Mouse (Mus musculus): ENCODE results near the gene Yif1a. TPM values are rescaled to one million over a fixed set of nuclear protein-coding genes. Genes with fewer than 3 reads are reported as not detected.

Gene Yif1a
- polyA plus RNA-seq, 1 experiment from 2014 or later, result 75.6 TPM

Other genes with a start within 250 kb of the Yif1a start
- 39.1 and 43.7 TPM in 2 replicates for gene Ccs, start 249.2 kb upstream of the Yif1a start, polyA plus RNA-seq (2014; fragmentation: Nextera tagmentation; extraction: Ambion mirVana)
- gene Ccdc87, start 249.2 kb upstream of the Yif1a start, polyA plus RNA-seq (2014; fragmentation: Nextera tagmentation; extraction: Ambion mirVana), result 0.33 and 0.34 TPM in 2 replicates
- 38.5 and 40.9 TPM in 2 replicates for gene Ctsf, start 233.4 kb upstream of the Yif1a start, polyA plus RNA-seq (2014; fragmentation: Nextera tagmentation; extraction: Ambion mirVana)
- 1.4 and 3.2 TPM in 2 replicates for gene Actn3, start 210.6 kb upstream of the Yif1a start, polyA plus RNA-seq (2014; fragmentation: Nextera tagmentation; extraction: Ambion mirVana)
- 14.1 and 16.3 TPM in 2 replicates for gene Zdhhc24, start 209.9 kb upstream of the Yif1a start, polyA plus RNA-seq (2014; fragmentation: Nextera tagmentation; extraction: Ambion mirVana)
- 8.1 and 11.6 TPM in 2 replicates for gene Bbs1, start 181.9 kb upstream of the Yif1a start, polyA plus RNA-seq (2014; fragmentation: Nextera tagmentation; extraction: Ambion mirVana)
- gene Dpp3, start 160.3 kb upstream of the Yif1a start, polyA plus RNA-seq (2014; fragmentation: Nextera tagmentation; extraction: Ambion mirVana), result 125 and 155 TPM in 2 replicates
- 1.7 and 3.0 TPM in 2 replicates for gene Peli3, start 145.4 kb upstream of the Yif1a start, polyA plus RNA-seq (2014; fragmentation: Nextera tagmentation; extraction: Ambion mirVana)
- 153 and 158 TPM in 2 replicates for gene Mrpl11, start 126.4 kb upstream of the Yif1a start, polyA plus RNA-seq (2014; fragmentation: Nextera tagmentation; extraction: Ambion mirVana)
- gene Npas4, start 98.2 kb upstream of the Yif1a start, polyA plus RNA-seq (2014; fragmentation: Nextera tagmentation; extraction: Ambion mirVana), result 0.06 and 0.07 TPM in 2 replicates
- gene Slc29a2, start 64.7 kb upstream of the Yif1a start, polyA plus RNA-seq (2014; fragmentation: Nextera tagmentation; extraction: Ambion mirVana), result 3.8 and 4.1 TPM in 2 replicates
- 35.4 and 45.2 TPM in 2 replicates for gene B4gat1, start 49.7 kb upstream of the Yif1a start, polyA plus RNA-seq (2014; fragmentation: Nextera tagmentation; extraction: Ambion mirVana)
- gene AC124502.3, start 49.6 kb upstream of the Yif1a start, polyA plus RNA-seq (2014; fragmentation: Nextera tagmentation; extraction: Ambion mirVana), result 0.73 and 2.3 TPM in 2 replicates
- gene Brms1, start 47.2 kb upstream of the Yif1a start, polyA plus RNA-seq (2014; fragmentation: Nextera tagmentation; extraction: Ambion mirVana), result 62.0 and 66.1 TPM in 2 replicates
- gene Rin1, start 38.1 kb upstream of the Yif1a start, polyA plus RNA-seq (2014; fragmentation: Nextera tagmentation; extraction: Ambion mirVana), result 0.80 and 1.7 TPM in 2 replicates
- 26.8 and 27.9 TPM in 2 replicates for gene Cd248, start 20.5 kb upstream of the Yif1a start, polyA plus RNA-seq (2014; fragmentation: Nextera tagmentation; extraction: Ambion mirVana)
- gene Tmem151a, start 3.0 kb upstream of the Yif1a start, polyA plus RNA-seq (2014; fragmentation: Nextera tagmentation; extraction: Ambion mirVana), result 1.6 and 1.8 TPM in 2 replicates
- 126 and 128 TPM in 2 replicates for gene Cnih2, start 10.0 kb downstream of the Yif1a start, polyA plus RNA-seq (2014; fragmentation: Nextera tagmentation; extraction: Ambion mirVana)
- 217 and 230 TPM in 2 replicates for gene Rab1b, start 18.5 kb downstream of the Yif1a start, polyA plus RNA-seq (2014; fragmentation: Nextera tagmentation; extraction: Ambion mirVana)
- gene Klc2, start 30.0 kb downstream of the Yif1a start, polyA plus RNA-seq (2014; fragmentation: Nextera tagmentation; extraction: Ambion mirVana), result 34.6 and 36.5 TPM in 2 replicates
- gene Pacs1, start 184.6 kb downstream of the Yif1a start, polyA plus RNA-seq (2014; fragmentation: Nextera tagmentation; extraction: Ambion mirVana), result 23.2 and 23.4 TPM in 2 replicates
- gene Sf3b2, start 206.9 kb downstream of the Yif1a start, polyA plus RNA-seq (2014; fragmentation: Nextera tagmentation; extraction: Ambion mirVana), result 385 and 404 TPM in 2 replicates
- gene Gal3st3, start 209.8 kb downstream of the Yif1a start, polyA plus RNA-seq (2014; fragmentation: Nextera tagmentation; extraction: Ambion mirVana), result 14.0 and 14.6 TPM in 2 replicates
- gene Catsper1, start 247.2 kb downstream of the Yif1a start, polyA plus RNA-seq (2014; fragmentation: Nextera tagmentation; extraction: Ambion mirVana), result not detected in 2 replicates